Mouse (Mus musculus) intestine, embryonic 16.5 days (tissue): ENCODE results near the gene Agl. TPM values are rescaled to one million over a fixed set of nuclear protein-coding genes. Genes with fewer than 3 reads are reported as not detected.
"Not testable (repeated sequence)": the region's sequence is repeated elsewhere in the genome, so short reads cannot be mapped to it uniquely, and the experiment has no call there.

ENCODE experiments used
- ATAC-seq: fragments of 200-750 bp; cut with Nextera tagmentation; 2 replicates; pipeline ENCODE4 v1.8.0; 2017; ENCODE audit warnings: moderate TSS enrichment, moderate library complexity
- H3K27ac ChIP-seq: fragments of 300-500 bp; sonication (generic); 2 replicates; pipeline ENCODE4 v1.5.1; 2014; ENCODE audit warnings: mild to moderate bottlenecking, low read length
- H3K27me3 ChIP-seq: fragments of 300-500 bp; sonication (generic); replicated peaks from 2 replicates; pipeline ENCODE4 v1.6.1; 2014; ENCODE audit warnings: low read length, control low read depth, mixed read lengths; ENCODE audit not compliant: control insufficient read depth, insufficient read depth
- H3K36me3 ChIP-seq: fragments of 300-500 bp; sonication (generic); 2 replicates; pipeline ENCODE4 v1.6.1; 2014; ENCODE audit warnings: low read length, control low read depth; ENCODE audit not compliant: control insufficient read depth, insufficient read depth
- H3K4me1 ChIP-seq: fragments of 300-500 bp; sonication (generic); 2 replicates; pipeline ENCODE4 v1.6.1; 2014; ENCODE audit warnings: low read length, control low read depth, mixed read lengths; ENCODE audit not compliant: control insufficient read depth, insufficient read depth
- H3K4me2 ChIP-seq: fragments of 300-500 bp; sonication (generic); 2 replicates; pipeline ENCODE4 v1.6.1; 2014; ENCODE audit warnings: low read depth, low read length, control low read depth
- H3K4me3 ChIP-seq: fragments of 300-500 bp; sonication (generic); 2 replicates; pipeline ENCODE4 v1.5.1; 2014; ENCODE audit warnings: mild to moderate bottlenecking, low read length
- H3K9ac ChIP-seq: fragments of 300-500 bp; sonication (generic); 2 replicates; pipeline ENCODE4 v1.6.1; 2014; ENCODE audit warnings: low read depth, low read length
- H3K9me3 ChIP-seq: fragments of 300-500 bp; sonication (generic); 2 replicates; pipeline ENCODE4 v1.6.1; 2016; ENCODE audit warnings: low read length, control low read depth; ENCODE audit not compliant: control insufficient read depth
- WGBS: fragments of 180-500 bp; shearing (Covaris S2); extraction: QIAGEN DNeasy Blood & Tissue Kit; methylation state at CpG from one replicate; pipeline ENCODE4 v1.1.7; 2014; 5-methylcytosine and 5-hydroxymethylcytosine counted together
- polyA plus RNA-seq: library from polyadenylated mRNA; unstranded; fragments of >200 nt; fragmentation: Nextera tagmentation; extraction: Ambion mirVana; gene quantifications from 2 replicates; pipeline ENCODE4 v1.2.1, GENCODE M21; 2015

The Agl gene
- polyA plus RNA-seq, 1 experiment from 2014 or later, result 10.3 TPM

- Histone ChIP-seq H3K9me3 (no peaks in the 10 kb centered on the region), H3K4me2 (no peak overlapping the region), H3K27ac (no peak overlapping the region), H3K27me3 (no peaks in the 10 kb centered on the region), H3K4me1 (no peaks in the 10 kb centered on the region), H3K36me3 (no peaks in the 10 kb centered on the region), H3K4me3 (no peak overlapping the region), H3K9ac (no peak overlapping the region)
- ATAC-seq, result no peak
- WGBS, result 71% methylated on average over 4 of the region's 4 CpGs
Measured at GRCm38 (mm10) chr3:116826471-116827215, 18.7 kb upstream of the Agl start.

DNA sequence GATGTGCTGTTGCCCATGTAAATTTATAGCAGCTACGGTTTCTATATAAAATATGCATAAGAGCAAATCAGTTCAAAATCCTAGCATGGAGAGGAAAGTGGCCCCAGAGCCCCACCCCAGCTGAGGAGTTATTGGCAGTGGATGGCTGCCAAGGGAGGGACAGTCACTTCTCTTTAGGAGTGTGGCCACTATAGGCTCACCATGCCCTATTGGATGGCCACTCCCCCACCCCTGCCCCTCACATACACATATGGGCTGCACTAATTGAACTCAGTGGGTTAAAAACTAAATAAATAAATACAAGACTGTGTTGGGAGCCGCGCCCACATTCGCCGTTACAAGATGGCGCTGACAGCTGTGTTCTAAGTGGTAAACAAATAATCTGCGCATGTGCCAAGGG is 9.3 kb upstream of the Agl start:
- 0 out of 2 replicates have a peak, but pooled peaks cover 2% of the 10 kb centered on the region for H3K4me1 ChIP-seq
- H3K4me2 ChIP-seq, result no peak overlapping the region
- H3K9ac ChIP-seq, result no peak overlapping the region
- H3K4me3 ChIP-seq, result no peak overlapping the region
- no peak for ATAC-seq
- H3K9me3 ChIP-seq, result no peaks in the 10 kb centered on the region
- 93% methylated on average over 6 of the region's 7 CpGs for WGBS
- H3K27me3 ChIP-seq, result no peaks in the 10 kb centered on the region
- no peak overlapping the region for H3K27ac ChIP-seq
- H3K36me3 ChIP-seq, result no peaks in the 10 kb centered on the region

DNA sequence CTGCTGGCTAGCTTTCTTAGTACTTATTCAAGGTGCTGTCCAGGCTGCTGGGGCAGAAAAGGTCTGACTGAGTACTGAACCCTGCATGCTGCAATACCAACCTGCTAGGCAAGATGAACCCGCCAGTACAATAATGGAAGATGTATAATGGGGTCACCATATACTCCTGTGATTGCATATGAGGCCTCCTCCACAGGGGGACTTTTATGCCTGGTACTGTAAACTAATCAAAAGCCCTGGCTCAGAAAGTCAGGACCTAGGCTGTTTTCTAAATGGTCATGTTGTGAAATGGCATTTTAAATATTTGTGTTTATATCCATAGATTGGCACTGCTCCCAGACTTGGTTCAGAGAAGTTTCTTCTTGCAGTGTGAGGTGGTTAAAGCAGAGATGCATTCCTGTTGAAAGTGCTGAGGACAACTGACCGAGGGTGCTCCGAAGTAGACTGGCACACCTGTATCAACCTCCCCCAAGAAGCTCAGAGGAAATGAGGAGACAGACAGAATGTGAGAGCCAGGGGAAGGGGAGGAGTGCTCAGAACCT is 8.8 kb upstream of the Agl start:
- Histone ChIP-seq H3K36me3 (no peaks in the 10 kb centered on the region), H3K27me3 (no peaks in the 10 kb centered on the region), H3K4me1 (0 out of 2 replicates have a peak, but pooled peaks cover 2% of the 10 kb centered on the region), H3K4me3 (no peak overlapping the region), H3K4me2 (no peak overlapping the region), H3K9me3 (no peaks in the 10 kb centered on the region), H3K27ac (no peak overlapping the region), H3K9ac (no peak overlapping the region)
- no peak for ATAC-seq
- 77% methylated on average over 3 of the region's 3 CpGs for WGBS

- Histone ChIP-seq H3K27ac (no peak overlapping the region), H3K9me3 (no peaks in the 10 kb centered on the region), H3K4me2 (no peak overlapping the region), H3K4me3 (no peak overlapping the region), H3K9ac (no peak overlapping the region), H3K27me3 (no peaks in the 10 kb centered on the region), H3K4me1 (0 out of 2 replicates have a peak, but pooled peaks cover 2% of the 10 kb centered on the region), H3K36me3 (no peaks in the 10 kb centered on the region)
- WGBS, result 80% methylated on average over 4 of the region's 4 CpGs
- ATAC-seq, result no peak
Measured at GRCm38 (mm10) chr3:116815916-116816315, 8.0 kb upstream of the Agl start.

DNA sequence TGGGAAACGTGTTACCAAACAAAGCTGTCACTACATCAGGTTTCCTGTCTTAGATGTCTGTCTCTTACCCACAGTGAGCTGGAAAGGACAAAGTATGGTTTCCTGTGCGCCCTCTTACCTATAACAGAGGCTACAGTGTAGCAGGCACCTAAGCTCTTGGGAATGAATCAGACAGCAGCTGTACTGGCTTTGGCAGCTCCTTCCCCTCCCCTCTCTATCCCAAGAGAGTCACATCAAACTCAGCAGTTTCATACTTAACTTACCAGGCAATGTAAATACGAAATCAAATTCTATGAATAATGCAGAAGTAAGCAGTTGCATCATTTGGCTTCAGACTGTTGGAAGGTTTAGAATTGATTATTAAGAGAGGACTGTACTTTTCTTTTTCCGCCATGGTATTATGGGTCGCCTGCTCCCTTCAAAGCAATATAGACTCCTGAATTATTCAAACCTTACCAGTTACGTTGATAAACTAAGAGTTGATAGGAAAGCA is 7.4 kb upstream of the Agl start:
- WGBS, result 74% methylated on average over 6 of the region's 6 CpGs

GRCm38 (mm10) chr3:116812946-116813345 is 5.0 kb upstream of the Agl start:
- Histone ChIP-seq H3K4me3 (no peak overlapping the region), H3K4me2 (no peak overlapping the region), H3K4me1 (0 out of 2 replicates have a peak, but pooled peaks cover 7% of the 10 kb centered on the region), H3K9ac (no peak overlapping the region), H3K27ac (no peak overlapping the region), H3K36me3 (no peaks in the 10 kb centered on the region), H3K27me3 (no peaks in the 10 kb centered on the region), H3K9me3 (no peaks in the 10 kb centered on the region)
- WGBS, result 74% methylated on average over 2 of the region's 2 CpGs
- no peak for ATAC-seq

More for the DNA sequence above, 7.4 kb upstream of the Agl start:
- Histone ChIP-seq H3K27ac (no peak overlapping the region), H3K4me1 (0 out of 2 replicates have a peak, but pooled peaks cover 2% of the 10 kb centered on the region), H3K36me3 (no peaks in the 10 kb centered on the region), H3K4me3 (no peak overlapping the region), H3K27me3 (no peaks in the 10 kb centered on the region), H3K9ac (no peak overlapping the region), H3K9me3 (no peaks in the 10 kb centered on the region), H3K4me2 (no peak overlapping the region)
- ATAC-seq, result no peak

GRCm38 (mm10) chr3:116810351-116810750 is 2.4 kb upstream of the Agl start:
- not testable (repeated sequence) for H3K27me3 ChIP-seq, H3K27ac ChIP-seq, H3K4me3 ChIP-seq, H3K36me3 ChIP-seq, ATAC-seq, H3K4me1 ChIP-seq, H3K9me3 ChIP-seq, H3K4me2 ChIP-seq, H3K9ac ChIP-seq
- WGBS, result 82% methylated on average over 6 of the region's 6 CpGs

DNA sequence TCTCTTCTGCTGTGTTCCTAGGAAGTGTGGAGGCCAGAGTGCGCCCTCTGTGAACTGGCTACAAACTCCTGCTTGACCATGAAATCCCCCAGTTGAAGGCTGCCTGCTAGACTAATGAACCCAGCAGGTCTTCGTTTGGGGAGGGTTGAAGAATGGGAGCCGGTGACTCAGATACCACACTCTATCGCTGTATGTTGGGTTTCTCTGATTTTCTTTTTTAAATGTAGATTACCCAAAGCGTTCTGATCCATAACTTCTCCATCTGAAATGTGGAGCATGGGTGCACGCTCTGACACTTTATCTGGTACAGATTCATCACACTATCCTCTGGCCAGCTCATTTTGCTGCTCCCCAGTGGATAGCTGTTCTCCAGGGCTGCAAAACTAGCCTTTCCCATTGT is 1.3 kb upstream of the Agl start:
- Histone ChIP-seq H3K27me3 (no peaks in the 10 kb centered on the region), H3K9ac (no peak overlapping the region), H3K4me2 (peak overlapping the region; percentile 78; the same call in 1 of the 2 replicates), H3K4me1 (0 out of 2 replicates have a peak, but pooled peaks cover 5% of the 10 kb centered on the region), H3K4me3 (no peak overlapping the region), H3K9me3 (no peaks in the 10 kb centered on the region), H3K36me3 (no peaks in the 10 kb centered on the region), H3K27ac (no peak overlapping the region)
- WGBS, result 92% methylated on average over 6 of the region's 6 CpGs
- ATAC-seq, result no peak

DNA sequence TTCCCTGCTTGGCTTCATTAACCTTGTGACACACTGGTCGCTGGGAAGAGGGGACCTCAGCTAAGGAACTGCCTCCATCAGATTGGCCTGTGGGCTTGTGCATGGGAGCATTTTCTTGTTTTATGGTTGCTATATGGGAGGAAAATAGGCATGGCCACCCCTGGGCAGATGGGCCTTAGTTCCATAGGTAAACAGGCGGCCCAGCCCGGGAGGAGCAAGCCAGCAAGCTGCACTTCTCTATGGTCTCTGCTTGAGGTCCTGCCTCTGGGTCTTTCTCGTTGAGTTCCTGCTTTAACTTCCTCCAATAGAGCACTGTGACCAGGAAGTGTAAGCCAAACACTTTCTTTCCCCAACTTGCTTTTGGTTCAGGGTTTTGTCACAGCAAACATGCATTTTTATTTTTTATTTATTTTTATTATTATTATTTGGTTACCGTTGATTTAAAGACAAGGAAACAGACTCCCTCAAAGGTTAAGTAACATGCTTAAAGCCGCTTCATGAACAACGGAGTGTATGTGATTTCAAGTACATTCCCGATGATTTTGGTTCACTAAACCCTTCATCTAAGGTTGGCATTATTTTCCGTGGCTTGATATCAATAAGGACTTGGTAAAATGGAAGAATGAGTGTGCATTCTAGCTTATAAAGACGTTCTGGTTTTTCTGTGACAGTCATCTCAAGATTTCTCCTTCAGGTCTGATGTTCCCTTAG is 696 bp upstream of the Agl start:
- Histone ChIP-seq H3K27me3 (no peaks in the 10 kb centered on the region), H3K9ac (peak overlapping the region; percentile 78), H3K4me1 (0 out of 2 replicates have a peak, but pooled peaks cover 5% of the 10 kb centered on the region), H3K36me3 (no peaks in the 10 kb centered on the region), H3K4me2 (peak overlapping the region; percentile 78), H3K27ac (peak overlapping the region; percentile 90), H3K9me3 (no peaks in the 10 kb centered on the region), H3K4me3 (peak overlapping the region; percentile 71)
- peak; percentile 70 for ATAC-seq
- 57% methylated on average over 10 of the region's 10 CpGs for WGBS
